In the genomic region with DNA sequence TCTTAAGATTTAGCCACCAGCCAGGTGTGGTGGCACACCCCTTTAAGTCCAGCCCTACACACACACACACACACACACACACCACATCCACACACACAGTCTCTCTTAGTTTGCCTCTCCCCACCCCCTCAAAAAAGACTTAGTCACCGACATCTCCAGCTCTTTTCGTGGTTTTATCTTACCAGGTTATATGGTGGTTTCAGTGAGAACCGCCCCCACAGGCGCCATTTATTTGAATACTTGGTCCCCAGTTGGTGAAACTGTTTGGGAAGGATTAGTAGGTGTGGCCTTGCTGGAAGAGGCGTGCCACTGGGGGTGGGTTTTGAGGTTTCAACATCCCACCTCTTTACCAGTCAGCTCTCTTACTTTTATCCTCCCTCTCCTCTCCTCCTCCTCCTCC, we compare ENCODE assay signal across 42 mouse cellular contexts. TPM values are rescaled to one million over a fixed set of nuclear protein-coding genes. Genes with fewer than 3 reads are reported as not detected.
"Had no signal": no experiment of that assay in that cellular context is flagged by ENCODE, and none has a peak within 500 bp of the region (broad histone marks: within the 10 kb centered on the region; RNA-seq: fewer than 3 reads in every experiment).

No protein-coding gene starts in this region.

- H3K27ac ChIP-seq: gastrocnemius, adult 2 months; heart, embryonic 10.5 days; hindbrain, embryonic 10.5 days; hindbrain, embryonic 12.5 days; hindbrain, embryonic 14.5 days; intestine, embryonic 15.5 days; layer of hippocampus, adult 2 months; limb, embryonic 10.5 days; limb, embryonic 12.5 days; liver, embryonic 13.5 days; liver, embryonic 15.5 days had no signal

- H3K9me3 ChIP-seq: heart, embryonic 10.5 days; hindbrain, embryonic 10.5 days; hindbrain, embryonic 12.5 days; intestine, embryonic 15.5 days; limb, embryonic 10.5 days; limb, embryonic 12.5 days; liver, embryonic 13.5 days; liver, embryonic 15.5 days had no signal

- H3K4me3 ChIP-seq: gastrocnemius, adult 2 months; heart, embryonic 10.5 days; heart, embryonic 12.5 days; hindbrain, embryonic 10.5 days; hindbrain, embryonic 12.5 days; intestine, embryonic 15.5 days; layer of hippocampus, adult 2 months; limb, embryonic 10.5 days; limb, embryonic 12.5 days; liver, embryonic 13.5 days; liver, embryonic 15.5 days had no signal

- H3K4me2 ChIP-seq: heart, embryonic 12.5 days; hindbrain, embryonic 12.5 days; hindbrain, embryonic 14.5 days; intestine, embryonic 15.5 days; limb, embryonic 12.5 days; liver, embryonic 11.5 days; liver, embryonic 13.5 days; liver, embryonic 15.5 days had no signal

- H3K36me3 ChIP-seq: heart, embryonic 10.5 days; heart, embryonic 12.5 days; hindbrain, embryonic 10.5 days; hindbrain, embryonic 12.5 days; intestine, embryonic 15.5 days; limb, embryonic 10.5 days; limb, embryonic 12.5 days; liver, embryonic 13.5 days; liver, embryonic 15.5 days had no signal

- H3K9ac ChIP-seq: heart, embryonic 12.5 days; hindbrain, embryonic 12.5 days; hindbrain, embryonic 14.5 days; intestine, embryonic 15.5 days; limb, embryonic 12.5 days; liver, embryonic 13.5 days; liver, embryonic 15.5 days had no signal

- ATAC-seq: hindbrain, embryonic 16.5 days; inflammation-experienced regulatory T-cells, adult 6 months; intestine, embryonic 15.5 days; intestine, postnatal 0 days had no signal

- H3K27me3 ChIP-seq: hindbrain, embryonic 12.5 days; intestine, embryonic 15.5 days; limb, embryonic 12.5 days; liver, embryonic 13.5 days; liver, embryonic 15.5 days had no signal

- DNase-seq: gastrocnemius, adult 2 months; gastrocnemius, postnatal 10 days; gastrocnemius, postnatal 25 days; heart, adult 18-20 months; heart, postnatal 10 days; heart, postnatal 4 days; kidney, adult 18-20 months; kidney, adult 8-10 months; kidney, postnatal 10 days; kidney, postnatal 25 days; kidney, postnatal 4 days; layer of hippocampus, postnatal 36 days; liver; liver, embryonic 13.5 days had no signal

- H3K4me1 ChIP-seq: hindbrain, embryonic 12.5 days; intestine, embryonic 15.5 days; limb, embryonic 12.5 days had no signal

RNA-seq across cellular contexts. Expression of gene Tmprss12, which starts 17.2 kb away (rescaled TPM):
- total RNA-seq: gastrocnemius, adult 2 months; gastrocnemius, postnatal 10 days; gastrocnemius, postnatal 25 days; gastrocnemius, postnatal 4 days; granulocyte monocyte progenitor cell, adult 5-6 weeks; heart, adult 18-20 months; heart, adult 8-10 months; heart, postnatal 10 days; heart, postnatal 25 days; heart, postnatal 4 days; layer of hippocampus, adult 2 months; layer of hippocampus, postnatal 10 days; layer of hippocampus, postnatal 36 days; left cerebral cortex, adult 18-20 months; left cerebral cortex, adult 8-10 months; left cerebral cortex, postnatal 10 days; left cerebral cortex, postnatal 36 days had no signal
- polyA plus RNA-seq: heart, embryonic 10.5 days; heart, embryonic 12.5 days; heart, embryonic 14.5 days; heart, embryonic 16.5 days; hindbrain, embryonic 10.5 days; hindbrain, embryonic 12.5 days; hindbrain, embryonic 14.5 days; hindbrain, embryonic 16.5 days; inflammation-experienced regulatory T-cells, adult 6 months; intestine, embryonic 15.5 days; intestine, postnatal 0 days; kidney, embryonic 14.5 days; kidney, embryonic 16.5 days; limb, embryonic 10.5 days; limb, embryonic 12.5 days; limb, embryonic 14.5 days; liver, embryonic 11.5 days; liver, embryonic 13.5 days; liver, embryonic 15.5 days had no signal

RNA-seq across cellular contexts. Expression of gene Mettl7a3, which starts 36.9 kb away (rescaled TPM):
- total RNA-seq: granulocyte monocyte progenitor cell, adult 5-6 weeks; heart, postnatal 10 days; heart, postnatal 4 days; layer of hippocampus, postnatal 10 days had no signal
- polyA plus RNA-seq: heart, embryonic 10.5 days; heart, embryonic 12.5 days; heart, embryonic 14.5 days; heart, embryonic 16.5 days; hindbrain, embryonic 10.5 days; hindbrain, embryonic 14.5 days; inflammation-experienced regulatory T-cells, adult 6 months; intestine, postnatal 0 days; kidney, embryonic 14.5 days; limb, embryonic 10.5 days; liver, embryonic 11.5 days; liver, embryonic 13.5 days; liver, embryonic 15.5 days had no signal

RNA-seq across cellular contexts. Expression of gene Methig1, which starts 55.1 kb away (rescaled TPM):
- total RNA-seq: gastrocnemius, adult 2 months; gastrocnemius, postnatal 10 days; gastrocnemius, postnatal 25 days; gastrocnemius, postnatal 4 days; granulocyte monocyte progenitor cell, adult 5-6 weeks; heart, adult 18-20 months; heart, postnatal 10 days; heart, postnatal 25 days; heart, postnatal 4 days; layer of hippocampus, adult 2 months; layer of hippocampus, postnatal 10 days; layer of hippocampus, postnatal 36 days; left cerebral cortex, adult 18-20 months; left cerebral cortex, postnatal 10 days; left cerebral cortex, postnatal 36 days had no signal
- polyA plus RNA-seq: heart, embryonic 12.5 days; heart, embryonic 14.5 days; heart, embryonic 16.5 days; hindbrain, embryonic 12.5 days; hindbrain, embryonic 16.5 days; intestine, postnatal 0 days; limb, embryonic 14.5 days; liver, embryonic 11.5 days; liver, embryonic 13.5 days had no signal

RNA-seq across cellular contexts. Expression of gene Mettl7a2, which starts 55.1 kb away (rescaled TPM):
- total RNA-seq: granulocyte monocyte progenitor cell, adult 5-6 weeks had no signal
- polyA plus RNA-seq: heart, embryonic 10.5 days; heart, embryonic 12.5 days; heart, embryonic 14.5 days; heart, embryonic 16.5 days; hindbrain, embryonic 10.5 days; hindbrain, embryonic 12.5 days; hindbrain, embryonic 14.5 days; hindbrain, embryonic 16.5 days; inflammation-experienced regulatory T-cells, adult 6 months; intestine, embryonic 15.5 days; intestine, postnatal 0 days; kidney, embryonic 14.5 days; limb, embryonic 10.5 days; limb, embryonic 12.5 days; liver, embryonic 11.5 days; liver, embryonic 13.5 days; liver, embryonic 15.5 days had no signal
